Mouse (Mus musculus): Measurements from ENCODE around the gene Uvrag. TPM values are rescaled to one million over a fixed set of nuclear protein-coding genes. Genes with fewer than 3 reads are reported as not detected.
A peak's percentile ranks its signal among the peaks of the same experiment; 100 is the strongest.

The Uvrag gene
- polyA plus RNA-seq, 1 experiment from 2014 or later: 25.1 TPM

- Histone ChIP-seq H3K4me1 (ENCODE audit: insufficient read depth) (no peaks in the 10 kb centered on the region), H3K27ac (ENCODE audit: low read depth) (no peak overlapping the region), H3K9ac (peak overlapping the region; percentile 73), H3K36me3 (ENCODE audit: insufficient read depth) (no peaks in the 10 kb centered on the region), H3K27me3 (ENCODE audit: insufficient read depth, low read length) (no peaks in the 10 kb centered on the region), H3K9me3 (ENCODE audit: low read depth, low read length) (no peaks in the 10 kb centered on the region), H3K4me2 (peak overlapping the region; percentile 99), H3K4me3 (ENCODE audit: low read depth, low read length) (peak overlapping the region; percentile 66)
- WGBS: 20% methylated on average over 14 of the region's 14 CpGs
- DNase-seq: no peak
- TF ChIP-seq CTCF (IDR thresholded peaks at IDR 0.05; ENCODE audit: low read depth): no peak
- ATAC-seq (ENCODE audit: insufficient read depth): no peak
These were observed 40.9 kb upstream of the Uvrag start for GRCm38 (mm10) chr7:99181619-99182431.

- no peak for ATAC-seq (ENCODE audit: insufficient read depth)
These were observed 39.2 kb upstream of the Uvrag start for GRCm38 (mm10) chr7:99180162-99180561.

DNA sequence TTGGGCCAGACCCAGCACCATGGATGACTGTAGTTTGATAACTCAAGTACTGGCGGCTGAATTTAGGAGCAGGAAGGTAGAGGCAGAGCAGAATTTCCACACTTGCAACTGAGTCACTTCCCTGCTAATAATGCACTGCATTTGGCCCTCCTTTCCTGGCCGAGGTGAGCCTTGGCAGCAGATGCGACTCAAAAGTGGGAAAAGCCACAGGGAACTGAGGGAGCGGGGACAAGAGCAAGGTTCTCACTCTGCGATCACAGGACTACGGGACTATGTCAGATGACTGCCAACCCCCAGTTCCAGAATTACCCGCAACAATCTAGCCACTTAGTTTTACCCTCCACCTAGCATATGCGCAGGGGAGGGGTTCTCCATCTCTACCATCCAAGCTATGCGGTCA, 38.3 kb upstream of the Uvrag start:
- ATAC-seq (ENCODE audit: insufficient read depth): no peak
- Histone ChIP-seq H3K9ac (no peak overlapping the region), H3K27me3 (ENCODE audit: insufficient read depth, low read length) (no peaks in the 10 kb centered on the region), H3K4me2 (no peak overlapping the region), H3K27ac (ENCODE audit: low read depth) (no peak overlapping the region), H3K9me3 (ENCODE audit: low read depth, low read length) (no peaks in the 10 kb centered on the region), H3K4me3 (ENCODE audit: low read depth, low read length) (no peak overlapping the region), H3K36me3 (ENCODE audit: insufficient read depth) (no peaks in the 10 kb centered on the region), H3K4me1 (ENCODE audit: insufficient read depth) (no peaks in the 10 kb centered on the region)
- DNase-seq: no peak
- 88% methylated on average over 9 of the region's 9 CpGs for WGBS
- no peak for TF ChIP-seq CTCF (IDR thresholded peaks at IDR 0.05; ENCODE audit: low read depth)

More at GRCm38 (mm10) chr7:99180162-99180561, 39.2 kb upstream of the Uvrag start:
- WGBS: 80% methylated on average over 1 of the region's 1 CpGs
- H3K9ac ChIP-seq: no peak overlapping the region
- H3K27ac ChIP-seq (ENCODE audit: low read depth): no peak overlapping the region
- no peak for DNase-seq
- H3K27me3 ChIP-seq (ENCODE audit: insufficient read depth, low read length): no peaks in the 10 kb centered on the region
- no peak overlapping the region for H3K4me3 ChIP-seq (ENCODE audit: low read depth, low read length)
- H3K9me3 ChIP-seq (ENCODE audit: low read depth, low read length): no peaks in the 10 kb centered on the region
- TF ChIP-seq CTCF (IDR thresholded peaks at IDR 0.05; ENCODE audit: low read depth): no peak
- H3K36me3 ChIP-seq (ENCODE audit: insufficient read depth): no peaks in the 10 kb centered on the region
- no peak overlapping the region for H3K4me2 ChIP-seq
- no peaks in the 10 kb centered on the region for H3K4me1 ChIP-seq (ENCODE audit: insufficient read depth)

- no peak for DNase-seq
- H3K4me1 ChIP-seq (ENCODE audit: insufficient read depth): no peaks in the 10 kb centered on the region
- no peaks in the 10 kb centered on the region for H3K9me3 ChIP-seq (ENCODE audit: low read depth, low read length)
- WGBS: 88% methylated on average over 5 of the region's 5 CpGs
- H3K27me3 ChIP-seq (ENCODE audit: insufficient read depth, low read length): no peaks in the 10 kb centered on the region
- no peak for TF ChIP-seq CTCF (IDR thresholded peaks at IDR 0.05; ENCODE audit: low read depth)
- H3K4me2 ChIP-seq: no peak overlapping the region
- H3K9ac ChIP-seq: no peak overlapping the region
- ATAC-seq (ENCODE audit: insufficient read depth): no peak
- no peak overlapping the region for H3K27ac ChIP-seq (ENCODE audit: low read depth)
- H3K36me3 ChIP-seq (ENCODE audit: insufficient read depth): no peaks in the 10 kb centered on the region
- no peak overlapping the region for H3K4me3 ChIP-seq (ENCODE audit: low read depth, low read length)
These were observed 36.4 kb upstream of the Uvrag start for GRCm38 (mm10) chr7:99177386-99177785.

- Histone ChIP-seq H3K27me3 (ENCODE audit: insufficient read depth, low read length) (no peaks in the 10 kb centered on the region), H3K4me2 (no peak overlapping the region), H3K9ac (no peak overlapping the region), H3K27ac (ENCODE audit: low read depth) (no peak overlapping the region), H3K9me3 (ENCODE audit: low read depth, low read length) (no peaks in the 10 kb centered on the region), H3K4me1 (ENCODE audit: insufficient read depth) (no peaks in the 10 kb centered on the region), H3K4me3 (ENCODE audit: low read depth, low read length) (no peak overlapping the region), H3K36me3 (ENCODE audit: insufficient read depth) (no peaks in the 10 kb centered on the region)
- DNase-seq (no peak), ATAC-seq (ENCODE audit: insufficient read depth) (no peak)
- 91% methylated on average over 9 of the region's 9 CpGs for WGBS
- no peak for TF ChIP-seq CTCF (IDR thresholded peaks at IDR 0.05; ENCODE audit: low read depth)
These were observed 34.7 kb upstream of the Uvrag start for GRCm38 (mm10) chr7:99175666-99176065.

DNA sequence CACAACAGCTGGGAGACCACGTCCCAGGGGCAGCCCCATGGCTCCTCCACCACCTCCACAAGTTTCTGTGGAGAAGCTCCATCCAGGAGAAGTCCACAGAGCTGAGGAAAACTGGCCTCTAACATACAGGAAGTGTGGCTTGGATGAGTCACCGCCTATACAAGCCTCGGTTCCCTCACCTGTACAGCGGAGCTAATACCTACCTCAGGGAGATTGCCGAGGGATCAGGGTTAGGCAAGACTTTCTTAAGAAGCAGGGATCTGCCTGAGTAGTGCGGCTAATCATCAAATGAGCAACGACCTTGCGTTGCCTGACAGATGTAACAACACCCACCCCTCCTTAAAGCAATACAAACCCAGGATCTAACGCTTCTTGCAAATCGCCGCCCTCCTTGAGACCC, 34.2 kb upstream of the Uvrag start:
- WGBS: 74% methylated on average over 11 of the region's 11 CpGs

GRCm38 (mm10) chr7:99174006-99174405, 33.1 kb upstream of the Uvrag start:
- ATAC-seq (ENCODE audit: insufficient read depth): no peak
- no peaks in the 10 kb centered on the region for H3K9me3 ChIP-seq (ENCODE audit: low read depth, low read length)
- no peak overlapping the region for H3K9ac ChIP-seq
- WGBS: 86% methylated on average over 4 of the region's 4 CpGs
- no peaks in the 10 kb centered on the region for H3K27me3 ChIP-seq (ENCODE audit: insufficient read depth, low read length)
- no peak for DNase-seq
- H3K27ac ChIP-seq (ENCODE audit: low read depth): no peak overlapping the region
- H3K4me2 ChIP-seq: no peak overlapping the region
- H3K36me3 ChIP-seq (ENCODE audit: insufficient read depth): no peaks in the 10 kb centered on the region
- H3K4me3 ChIP-seq (ENCODE audit: low read depth, low read length): no peak overlapping the region
- H3K4me1 ChIP-seq (ENCODE audit: insufficient read depth): no peaks in the 10 kb centered on the region
- TF ChIP-seq CTCF (IDR thresholded peaks at IDR 0.05; ENCODE audit: low read depth): no peak

More for the DNA sequence above, 34.2 kb upstream of the Uvrag start:
- H3K4me3 ChIP-seq (ENCODE audit: low read depth, low read length): no peak overlapping the region
- no peak for ATAC-seq (ENCODE audit: insufficient read depth)
- TF ChIP-seq CTCF (IDR thresholded peaks at IDR 0.05; ENCODE audit: low read depth): no peak
- no peak overlapping the region for H3K4me2 ChIP-seq
- H3K9ac ChIP-seq: no peak overlapping the region
- H3K27ac ChIP-seq (ENCODE audit: low read depth): no peak overlapping the region
- H3K4me1 ChIP-seq (ENCODE audit: insufficient read depth): no peaks in the 10 kb centered on the region
- no peaks in the 10 kb centered on the region for H3K27me3 ChIP-seq (ENCODE audit: insufficient read depth, low read length)
- no peaks in the 10 kb centered on the region for H3K36me3 ChIP-seq (ENCODE audit: insufficient read depth)
- DNase-seq: no peak
- H3K9me3 ChIP-seq (ENCODE audit: low read depth, low read length): no peaks in the 10 kb centered on the region
